Mouse (Mus musculus): Measurements from ENCODE around the gene Nps. TPM values are rescaled to one million over a fixed set of nuclear protein-coding genes. Genes with fewer than 3 reads are reported as not detected.

Nps gene
- polyA plus RNA-seq, 1 experiment from 2014 or later = not detected

DNA sequence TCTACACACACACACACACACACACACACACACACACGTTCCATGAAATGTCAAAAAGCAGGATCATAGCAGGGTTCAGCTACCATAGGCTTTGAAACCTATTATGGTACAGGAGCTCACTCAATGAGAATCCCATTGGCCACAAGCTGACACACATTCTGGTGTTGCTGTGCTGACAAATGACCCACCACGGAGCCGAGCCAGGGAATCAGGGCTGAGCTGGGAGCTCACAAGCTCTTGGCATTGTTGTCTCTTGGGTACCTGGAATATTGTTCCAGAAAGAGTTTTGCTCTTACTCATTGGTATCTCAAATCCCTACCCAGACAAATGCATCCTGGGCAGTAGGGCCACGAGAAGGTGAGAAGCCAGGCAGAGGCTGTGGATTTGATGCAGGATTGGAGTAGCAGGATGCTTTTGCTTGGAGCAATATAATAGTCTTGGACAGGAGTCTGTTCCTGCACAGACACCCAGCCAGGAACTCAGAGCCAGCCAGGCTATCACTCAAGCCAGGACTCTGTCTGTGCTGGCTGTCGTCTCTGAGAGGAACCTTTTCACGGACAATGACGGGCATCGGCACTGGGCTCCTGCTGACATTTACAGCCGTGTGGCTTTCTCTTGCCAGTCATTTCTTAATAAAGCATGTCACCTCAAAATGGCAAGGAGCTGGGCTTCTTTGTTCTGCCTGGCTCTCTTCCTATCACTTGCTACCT, 14.2 kb upstream of the Nps start:
- no peak for ATAC-seq (ENCODE audit: insufficient number of reproducible peaks, low FRiP score, low TSS enrichment, low read depth)
- H3K4me3 ChIP-seq (replicated peaks) = no peak overlapping the region
- H3K27ac ChIP-seq (replicated peaks) = no peak overlapping the region
- no peaks in the 10 kb centered on the region for H3K9me3 ChIP-seq (replicated peaks)
- no peak overlapping the region for H3K4me2 ChIP-seq (replicated peaks)
- H3K36me3 ChIP-seq = no peaks in the 10 kb centered on the region
- H3K27me3 ChIP-seq = no peaks in the 10 kb centered on the region
- no peak overlapping the region for H3K9ac ChIP-seq
- H3K4me1 ChIP-seq = no peaks in the 10 kb centered on the region
- 81% methylated on average over 9 of the region's 9 CpGs for WGBS

DNA sequence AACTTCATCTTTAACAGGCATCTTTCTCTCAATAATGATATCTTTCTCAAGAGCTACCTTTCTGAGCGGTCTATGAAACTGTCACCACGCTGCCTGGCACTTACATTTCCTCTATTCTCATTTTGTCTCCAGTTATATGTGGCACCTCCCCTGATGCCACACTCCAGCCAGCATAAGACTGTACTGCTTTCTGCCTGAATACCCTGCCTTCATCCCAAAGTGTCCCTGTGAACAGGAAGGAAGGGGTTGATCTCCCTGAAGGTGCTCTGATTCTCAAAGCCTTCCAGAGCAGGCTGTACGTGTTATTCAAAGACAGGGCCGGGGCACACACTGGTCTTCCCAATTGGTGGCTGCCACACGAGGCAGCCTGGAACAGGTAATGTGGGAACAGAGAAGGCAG, 12.1 kb upstream of the Nps start:
- 80% methylated on average over 5 of the region's 5 CpGs for WGBS

DNA sequence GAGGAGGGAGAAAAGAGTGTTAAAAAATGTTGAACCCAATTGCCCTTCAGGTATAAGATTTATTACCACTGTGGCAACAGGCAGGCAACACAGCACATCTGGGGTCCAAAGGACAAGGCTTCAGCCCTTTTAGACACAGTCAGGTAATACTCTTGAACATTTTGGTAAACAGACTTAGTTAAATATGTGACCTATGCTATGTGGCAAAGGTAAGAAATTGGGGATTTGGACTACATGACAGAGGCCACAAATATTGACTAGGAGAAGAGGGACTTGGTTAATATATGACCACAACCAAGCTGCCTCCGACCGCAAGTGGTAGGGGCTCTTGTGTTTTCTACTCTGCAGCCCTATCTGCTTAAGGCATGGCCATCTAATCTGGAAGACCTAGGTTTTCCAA, 5.3 kb upstream of the Nps start:
- Histone ChIP-seq H3K4me3 (replicated peaks) (no peak overlapping the region), H3K36me3 (no peaks in the 10 kb centered on the region), H3K9ac (no peak overlapping the region), H3K9me3 (replicated peaks) (no peaks in the 10 kb centered on the region), H3K4me1 (no peaks in the 10 kb centered on the region), H3K4me2 (replicated peaks) (no peak overlapping the region), H3K27ac (replicated peaks) (no peak overlapping the region), H3K27me3 (no peaks in the 10 kb centered on the region)
- 94% methylated on average over 2 of the region's 2 CpGs for WGBS
- ATAC-seq (ENCODE audit: insufficient number of reproducible peaks, low FRiP score, low TSS enrichment, low read depth) = no peak

More for the DNA sequence above, 12.1 kb upstream of the Nps start:
- Histone ChIP-seq H3K9me3 (replicated peaks) (no peaks in the 10 kb centered on the region), H3K4me2 (replicated peaks) (no peak overlapping the region), H3K27ac (replicated peaks) (no peak overlapping the region), H3K27me3 (no peaks in the 10 kb centered on the region), H3K9ac (no peak overlapping the region), H3K4me1 (no peaks in the 10 kb centered on the region), H3K36me3 (no peaks in the 10 kb centered on the region), H3K4me3 (replicated peaks) (no peak overlapping the region)
- no peak for ATAC-seq (ENCODE audit: insufficient number of reproducible peaks, low FRiP score, low TSS enrichment, low read depth)

DNA sequence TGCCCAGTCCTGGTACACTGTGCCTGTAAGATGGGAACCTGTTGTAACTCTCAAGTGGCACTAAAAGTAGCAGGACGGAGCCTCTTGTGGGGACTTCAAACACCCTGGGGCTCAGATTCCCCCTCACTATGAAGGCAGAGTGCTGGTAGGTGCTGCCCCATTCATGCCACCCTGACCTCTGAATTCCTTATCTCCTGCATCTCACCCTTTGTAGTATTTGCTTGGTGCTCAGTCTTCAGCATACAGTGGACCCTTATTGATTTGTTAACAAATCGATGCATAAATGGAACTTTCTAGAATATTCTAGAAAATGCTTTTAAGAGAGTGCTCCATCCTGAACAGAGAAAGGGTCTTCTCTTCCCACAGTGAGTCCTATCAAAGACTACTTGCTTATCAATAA, 4.1 kb upstream of the Nps start:
- H3K36me3 ChIP-seq = no peaks in the 10 kb centered on the region
- H3K27ac ChIP-seq (replicated peaks) = no peak overlapping the region
- 87% methylated on average over 2 of the region's 2 CpGs for WGBS
- no peak for ATAC-seq (ENCODE audit: insufficient number of reproducible peaks, low FRiP score, low TSS enrichment, low read depth)
- H3K4me1 ChIP-seq = no peaks in the 10 kb centered on the region
- no peaks in the 10 kb centered on the region for H3K27me3 ChIP-seq
- H3K9me3 ChIP-seq (replicated peaks) = no peaks in the 10 kb centered on the region
- H3K9ac ChIP-seq = no peak overlapping the region
- H3K4me2 ChIP-seq (replicated peaks) = no peak overlapping the region
- H3K4me3 ChIP-seq (replicated peaks) = no peak overlapping the region

DNA sequence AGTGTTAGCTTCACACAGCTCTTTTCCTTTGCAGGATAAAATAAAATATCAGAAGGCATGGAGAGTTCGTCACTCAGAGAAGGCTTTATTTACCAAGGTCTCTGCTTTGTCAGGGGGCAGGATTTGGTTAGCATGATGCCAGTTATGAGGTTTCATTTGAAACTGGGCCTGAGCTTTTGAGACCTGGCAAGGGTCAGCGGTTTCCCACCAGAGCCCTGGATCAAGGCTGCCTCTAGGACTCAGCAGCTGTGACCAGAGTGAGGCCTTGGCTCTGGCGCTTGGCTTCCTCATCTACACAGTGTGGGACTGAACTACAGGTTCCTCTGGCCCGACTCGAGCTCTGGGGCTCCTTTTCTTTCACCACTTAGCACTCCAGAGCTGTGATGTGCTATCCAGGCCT, 12.5 kb downstream of the Nps start:
- H3K36me3 ChIP-seq = no peaks in the 10 kb centered on the region
- H3K9me3 ChIP-seq (replicated peaks) = no peaks in the 10 kb centered on the region
- no peak overlapping the region for H3K27ac ChIP-seq (replicated peaks)
- H3K4me2 ChIP-seq (replicated peaks) = no peak overlapping the region
- no peak for ATAC-seq (ENCODE audit: insufficient number of reproducible peaks, low FRiP score, low TSS enrichment, low read depth)
- H3K4me3 ChIP-seq (replicated peaks) = no peak overlapping the region
- no peaks in the 10 kb centered on the region for H3K4me1 ChIP-seq
- 85% methylated on average over 5 of the region's 5 CpGs for WGBS
- no peaks in the 10 kb centered on the region for H3K27me3 ChIP-seq
- H3K9ac ChIP-seq = no peak overlapping the region

DNA sequence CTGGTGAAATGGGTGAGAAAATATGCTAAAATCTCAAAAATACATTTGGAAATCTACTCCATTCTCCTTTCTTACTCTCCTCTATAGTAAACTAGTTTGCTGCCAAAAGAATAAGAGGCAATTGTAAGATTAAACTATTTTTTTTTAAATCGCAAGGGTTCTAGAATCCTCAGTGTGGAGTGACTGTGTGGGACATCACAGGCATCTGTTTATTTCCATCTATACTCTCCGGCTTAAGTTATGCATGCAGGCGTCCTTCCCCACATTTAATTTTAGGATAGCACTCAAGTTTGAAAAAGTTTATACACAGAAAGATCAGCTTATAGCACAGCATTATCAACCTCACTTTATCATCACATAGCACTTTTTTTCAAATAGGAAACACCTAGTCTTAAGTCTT, 24.7 kb downstream of the Nps start:
- no peak for ATAC-seq (ENCODE audit: insufficient number of reproducible peaks, low FRiP score, low TSS enrichment, low read depth)
- H3K27me3 ChIP-seq = no peaks in the 10 kb centered on the region
- H3K9me3 ChIP-seq (replicated peaks) = no peaks in the 10 kb centered on the region
- 85% methylated on average over 3 of the region's 3 CpGs for WGBS
- no peak overlapping the region for H3K4me2 ChIP-seq (replicated peaks)
- no peak overlapping the region for H3K9ac ChIP-seq
- no peaks in the 10 kb centered on the region for H3K4me1 ChIP-seq
- no peak overlapping the region for H3K27ac ChIP-seq (replicated peaks)
- H3K36me3 ChIP-seq = no peaks in the 10 kb centered on the region
- H3K4me3 ChIP-seq (replicated peaks) = no peak overlapping the region

DNA sequence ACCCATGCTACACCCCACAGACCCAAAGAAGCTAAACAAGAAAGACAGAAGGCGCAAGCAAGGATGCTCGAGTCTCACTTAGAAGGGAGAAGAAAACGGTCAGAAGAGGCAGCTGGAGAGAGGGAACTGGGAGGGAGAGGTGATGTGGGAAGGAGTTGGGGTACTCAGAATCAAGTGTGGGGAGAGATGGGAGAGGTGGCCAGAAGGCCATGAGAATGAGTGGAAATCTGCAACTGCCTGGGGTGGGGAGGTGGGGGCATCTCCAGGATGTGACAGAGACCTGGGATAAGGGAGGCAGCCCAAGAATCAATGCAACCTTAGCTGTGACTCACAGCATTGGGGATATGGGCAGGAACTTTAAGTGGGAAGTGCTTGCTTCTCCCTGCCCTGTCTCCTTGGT, 31.5 kb downstream of the Nps start:
- H3K4me2 ChIP-seq (replicated peaks) = no peak overlapping the region
- ATAC-seq (ENCODE audit: insufficient number of reproducible peaks, low FRiP score, low TSS enrichment, low read depth) = no peak
- H3K4me3 ChIP-seq (replicated peaks) = no peak overlapping the region
- H3K36me3 ChIP-seq = no peaks in the 10 kb centered on the region
- no peaks in the 10 kb centered on the region for H3K9me3 ChIP-seq (replicated peaks)
- H3K27ac ChIP-seq (replicated peaks) = no peak overlapping the region
- H3K4me1 ChIP-seq = no peaks in the 10 kb centered on the region
- no peak overlapping the region for H3K9ac ChIP-seq
- H3K27me3 ChIP-seq = no peaks in the 10 kb centered on the region
- WGBS = 89% methylated on average over 3 of the region's 3 CpGs

DNA sequence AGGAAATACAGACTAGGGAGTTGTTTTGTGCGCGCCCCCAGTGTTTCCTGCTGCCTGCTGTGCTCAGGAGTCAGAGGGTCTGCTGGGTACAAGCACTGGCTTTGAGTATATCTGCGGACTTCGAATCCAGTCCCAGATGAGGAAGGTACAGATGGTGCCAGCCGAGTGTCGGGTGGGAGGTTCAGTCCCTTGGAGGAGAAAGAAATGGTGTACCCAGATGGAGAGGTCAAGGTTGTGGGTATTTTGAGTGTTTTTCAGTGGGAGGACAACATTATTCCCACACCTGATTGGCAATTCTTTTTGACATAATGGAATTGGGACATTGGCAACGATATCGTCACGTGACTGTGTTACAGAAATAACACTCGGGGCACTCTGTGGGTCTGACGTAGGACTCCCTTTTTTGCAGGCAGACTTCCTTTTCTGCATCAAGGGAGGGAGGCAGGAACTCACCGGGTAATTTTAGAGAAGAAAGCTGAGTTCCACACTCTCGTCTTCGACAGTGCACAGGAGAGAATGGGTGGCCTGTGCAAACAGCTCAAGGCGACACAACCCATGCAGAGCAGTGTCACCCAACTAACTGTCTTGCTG, 33.2 kb downstream of the Nps start:
- Histone ChIP-seq H3K4me3 (replicated peaks) (no peak overlapping the region), H3K27me3 (no peaks in the 10 kb centered on the region), H3K9ac (no peak overlapping the region), H3K4me2 (replicated peaks) (no peak overlapping the region), H3K9me3 (replicated peaks) (no peaks in the 10 kb centered on the region), H3K27ac (replicated peaks) (no peak overlapping the region), H3K4me1 (no peaks in the 10 kb centered on the region), H3K36me3 (no peaks in the 10 kb centered on the region)
- no peak for ATAC-seq (ENCODE audit: insufficient number of reproducible peaks, low FRiP score, low TSS enrichment, low read depth)
- WGBS = 77% methylated on average over 15 of the region's 15 CpGs

DNA sequence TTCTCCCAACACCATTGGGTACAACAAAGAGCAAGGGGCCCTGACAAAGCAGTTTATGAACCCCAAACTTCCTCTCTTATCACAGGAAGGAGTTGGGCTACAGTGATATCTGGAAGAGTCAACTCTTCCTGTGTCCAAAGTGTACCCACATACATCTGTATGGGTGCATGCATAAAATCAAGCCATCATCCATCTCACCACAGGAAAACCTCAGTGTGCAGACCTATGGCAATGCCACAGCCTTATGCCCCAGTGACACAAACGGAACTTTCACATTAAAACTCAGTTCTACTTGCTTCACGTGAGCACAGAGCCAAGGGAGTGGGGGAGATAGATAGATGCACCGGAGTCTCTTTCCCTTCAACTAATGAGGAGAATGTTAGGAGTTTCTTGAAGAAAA, 36.0 kb downstream of the Nps start:
- H3K27me3 ChIP-seq = no peaks in the 10 kb centered on the region
- H3K9me3 ChIP-seq (replicated peaks) = no peaks in the 10 kb centered on the region
- H3K36me3 ChIP-seq = no peaks in the 10 kb centered on the region
- no peak overlapping the region for H3K4me2 ChIP-seq (replicated peaks)
- no peak overlapping the region for H3K27ac ChIP-seq (replicated peaks)
- H3K4me1 ChIP-seq = no peaks in the 10 kb centered on the region
- no peak overlapping the region for H3K9ac ChIP-seq
- H3K4me3 ChIP-seq (replicated peaks) = no peak overlapping the region
- no peak for ATAC-seq (ENCODE audit: insufficient number of reproducible peaks, low FRiP score, low TSS enrichment, low read depth)
- WGBS = 86% methylated on average over 3 of the region's 3 CpGs

DNA sequence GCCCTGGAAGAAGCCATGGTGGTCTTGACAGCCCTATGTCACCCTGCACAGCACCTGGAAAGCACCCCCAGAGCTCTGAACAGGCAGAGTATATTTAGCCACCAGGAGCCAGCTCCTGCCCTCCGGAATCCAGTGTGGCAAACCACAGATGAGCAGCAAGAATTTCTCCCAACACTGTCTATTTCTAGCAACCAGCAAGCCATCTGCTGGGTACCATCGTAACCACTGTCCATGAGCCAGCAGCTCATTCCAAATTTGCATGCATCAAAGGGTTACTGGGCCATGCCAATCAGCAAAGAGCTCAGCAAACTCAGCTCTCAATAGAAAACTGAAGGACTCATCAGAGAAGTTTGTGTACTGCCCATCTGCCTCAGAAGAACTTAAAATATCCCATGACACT, 46.0 kb downstream of the Nps start:
- Histone ChIP-seq H3K4me1 (no peaks in the 10 kb centered on the region), H3K4me3 (replicated peaks) (no peak overlapping the region), H3K27me3 (no peaks in the 10 kb centered on the region), H3K27ac (replicated peaks) (no peak overlapping the region), H3K4me2 (replicated peaks) (no peak overlapping the region), H3K9me3 (replicated peaks) (no peaks in the 10 kb centered on the region), H3K9ac (no peak overlapping the region), H3K36me3 (no peaks in the 10 kb centered on the region)
- WGBS = 84% methylated on average over 2 of the region's 2 CpGs
- ATAC-seq (ENCODE audit: insufficient number of reproducible peaks, low FRiP score, low TSS enrichment, low read depth) = no peak
